Mouse (Mus musculus) bone marrow macrophage, adult 2 months (primary cell): ENCODE measurements around the gene Grasp.

Experiments used
- CTCF ChIP-seq: IDR thresholded peaks from 2 replicates; pipeline ENCODE4 v1.5.1; 2012; ENCODE audit warnings: low read depth, mild to moderate bottlenecking, low read length, moderate library complexity
- POLR2A ChIP-seq: IDR thresholded peaks from 2 replicates; pipeline ENCODE4 v1.6.1; 2012; ENCODE audit warnings: mild to moderate bottlenecking, low read depth, low read length, borderline replicate concordance

DNA sequence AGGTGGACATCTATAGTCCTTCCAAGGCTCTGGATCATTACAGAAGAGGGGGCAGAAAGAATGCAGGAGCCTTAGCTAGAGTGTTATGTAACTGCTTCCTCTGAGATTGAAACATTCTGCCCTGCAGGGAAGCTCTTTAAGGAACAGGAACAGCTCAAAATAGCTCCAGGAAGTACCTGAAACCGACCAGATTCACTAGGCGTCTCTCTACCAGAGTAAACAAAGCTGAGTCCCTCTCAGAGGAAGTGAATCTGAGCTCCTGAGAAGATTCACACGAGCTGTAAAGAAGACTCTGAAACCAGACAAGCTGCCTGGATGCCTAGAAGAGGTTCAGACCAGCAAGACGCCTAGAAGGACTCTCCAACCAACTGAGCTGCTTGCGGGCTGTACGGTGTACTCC, 28.6 kb downstream of the Grasp start:
- TF ChIP-seq POLR2A: no peak
- no peak for TF ChIP-seq CTCF
